Mouse (Mus musculus) kidney, postnatal 10 days (tissue): ENCODE data around the gene Brd4.
A peak's percentile ranks its signal among the peaks of the same experiment; 100 is the strongest.

Experiments used
- DNase-seq: peaks from one replicate; pipeline ENCODE4 v3.0.0; 2021; ENCODE audit warnings: mixed read lengths

Gene Brd4

GRCm38 (mm10) chr17:32277201-32277600, 7.3 kb downstream of the Brd4 start:
- no peak for DNase-seq

- DNase-seq: no peak
Observed at GRCm38 (mm10) chr17:32275568-32275967, 9.0 kb downstream of the Brd4 start.

GRCm38 (mm10) chr17:32269151-32269550, 15.4 kb downstream of the Brd4 start:
- no peak for DNase-seq

- no peak for DNase-seq
Observed at GRCm38 (mm10) chr17:32268540-32268960, 16.0 kb downstream of the Brd4 start.

- DNase-seq: no peak
Observed at GRCm38 (mm10) chr17:32268096-32268495, 16.4 kb downstream of the Brd4 start.

GRCm38 (mm10) chr17:32267617-32268016, 16.9 kb downstream of the Brd4 start:
- DNase-seq: no peak

- no peak for DNase-seq
Observed at GRCm38 (mm10) chr17:32263672-32264071, 20.9 kb downstream of the Brd4 start.

- DNase-seq: no peak
Observed at GRCm38 (mm10) chr17:32262831-32263559, 21.5 kb downstream of the Brd4 start.

GRCm38 (mm10) chr17:32258869-32259268, 25.7 kb downstream of the Brd4 start:
- no peak for DNase-seq

GRCm38 (mm10) chr17:32257944-32258343, 26.6 kb downstream of the Brd4 start:
- DNase-seq: no peak

GRCm38 (mm10) chr17:32257452-32257851, 27.1 kb downstream of the Brd4 start:
- DNase-seq: no peak

GRCm38 (mm10) chr17:32256896-32257295, 27.6 kb downstream of the Brd4 start:
- DNase-seq: no peak

GRCm38 (mm10) chr17:32253261-32253660, 31.3 kb downstream of the Brd4 start:
- DNase-seq: no peak

GRCm38 (mm10) chr17:32251827-32252470, 32.6 kb downstream of the Brd4 start:
- DNase-seq: no peak

GRCm38 (mm10) chr17:32250066-32250465, 34.5 kb downstream of the Brd4 start:
- DNase-seq: no peak

- DNase-seq: no peak
Observed at GRCm38 (mm10) chr17:32248192-32248591, 36.3 kb downstream of the Brd4 start.

GRCm38 (mm10) chr17:32247616-32248015, 36.9 kb downstream of the Brd4 start:
- DNase-seq: no peak

GRCm38 (mm10) chr17:32246117-32246516, 38.4 kb downstream of the Brd4 start:
- no peak for DNase-seq

GRCm38 (mm10) chr17:32240881-32241531, 43.5 kb downstream of the Brd4 start:
- no peak for DNase-seq

GRCm38 (mm10) chr17:32238589-32238988, 45.9 kb downstream of the Brd4 start:
- no peak for DNase-seq

- peak; percentile 58 for DNase-seq
Observed at GRCm38 (mm10) chr17:32235534-32236191, 48.9 kb downstream of the Brd4 start.

- DNase-seq: no peak
Observed at GRCm38 (mm10) chr17:32233174-32233573, 51.3 kb downstream of the Brd4 start.

- DNase-seq: no peak
Observed at GRCm38 (mm10) chr17:32229256-32229655, 55.3 kb downstream of the Brd4 start.
